Mouse (Mus musculus) olfactory bulb, adult 2 months (tissue): Measurements from ENCODE around the gene Tmem203. TPM values are rescaled to one million over a fixed set of nuclear protein-coding genes. Genes with fewer than 3 reads are reported as not detected.

Source experiments
- H3K27ac ChIP-seq: fragments of 200-500 bp; 2 replicates; pipeline ENCODE4 v1.5.1; 2012; ENCODE audit warnings: low read depth, low read length; ENCODE audit not compliant: insufficient read depth
- H3K4me1 ChIP-seq: fragments of 200-500 bp; 2 replicates; pipeline ENCODE4 v1.6.1; 2012; ENCODE audit warnings: low read length; ENCODE audit not compliant: control insufficient read depth, insufficient read depth
- H3K4me3 ChIP-seq: fragments of 200-500 bp; 2 replicates; pipeline ENCODE4 v1.5.1; 2012; ENCODE audit warnings: mild to moderate bottlenecking, low read depth, low read length, moderate library complexity; ENCODE audit not compliant: insufficient read depth
- CTCF ChIP-seq: fragments of 200-500 bp; IDR thresholded peaks from 2 replicates; pipeline ENCODE4 v1.5.1; 2012; ENCODE audit warnings: low read depth, mild to moderate bottlenecking, low read length, moderate library complexity; ENCODE audit not compliant: insufficient read depth
- POLR2A ChIP-seq: fragments of 200-500 bp; IDR thresholded peaks from 2 replicates; pipeline ENCODE4 v1.6.1; 2012; ENCODE audit warnings: mild to moderate bottlenecking, low read depth, low read length, moderate library complexity; ENCODE audit not compliant: insufficient read depth
- WGBS: fragments of 180-500 bp; shearing (Covaris S2); methylation state at CpG from one replicate; pipeline ENCODE4 v1.1.7; 2018; 5-methylcytosine and 5-hydroxymethylcytosine counted together
- polyA plus RNA-seq: library from polyadenylated mRNA; stranded (reverse); fragments of >200 nt; gene quantifications from 2 replicates; pipeline ENCODE4 v1.2.4, GENCODE M21; 2012; ENCODE audit warnings: low replicate concordance; ENCODE audit not compliant: missing spikeins, insufficient read depth, insufficient read length

The Tmem203 gene
- polyA plus RNA-seq, 1 experiment, result not detected

DNA sequence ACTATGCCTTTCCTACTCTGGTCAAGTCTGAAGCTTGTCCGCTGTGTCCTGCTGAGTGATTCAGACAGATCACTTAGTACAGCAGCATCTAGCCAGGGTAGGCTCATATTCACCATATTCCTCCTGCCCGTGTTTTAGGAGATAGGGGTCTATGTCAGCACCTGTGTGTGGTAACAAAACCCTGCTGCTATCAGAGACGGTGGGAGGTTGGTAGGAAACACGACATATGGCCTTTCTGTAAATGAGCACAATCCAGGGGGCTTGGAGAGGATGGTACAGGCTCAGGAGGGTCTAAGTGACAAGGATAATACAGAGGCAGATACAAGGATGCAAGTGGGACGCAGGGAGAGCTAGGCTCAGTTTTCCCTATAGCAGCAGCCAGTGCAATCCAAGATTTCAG is 25.7 kb upstream of the Tmem203 start:
- TF ChIP-seq CTCF, result no peak
- TF ChIP-seq POLR2A, result no peak
- 84% methylated on average over 5 of the region's 5 CpGs for WGBS
- Histone ChIP-seq H3K27ac (no peak overlapping the region), H3K4me3 (no peak overlapping the region), H3K4me1 (peaks cover 5% of the 10 kb centered on the region)

DNA sequence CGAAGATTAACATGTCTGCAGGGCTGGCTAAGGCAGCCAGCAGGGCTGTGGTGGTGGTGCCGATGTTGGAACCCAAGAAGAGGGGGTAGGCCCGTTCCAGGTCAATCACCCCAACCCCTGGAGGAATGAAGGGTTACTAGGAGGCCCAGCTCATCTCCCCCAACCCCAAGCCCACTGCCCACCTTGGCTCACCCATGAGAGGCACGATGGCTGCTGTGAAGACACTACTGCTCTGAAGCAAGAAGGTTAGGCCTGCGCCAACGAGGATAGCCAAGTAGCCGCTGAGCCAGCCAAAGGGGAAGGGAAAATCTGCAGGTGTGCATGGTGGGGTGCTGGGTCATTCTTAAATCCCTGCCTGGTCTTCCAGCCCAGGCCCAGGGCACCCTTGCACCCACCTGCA is 24.7 kb upstream of the Tmem203 start:
- Histone ChIP-seq H3K4me1 (peaks cover 5% of the 10 kb centered on the region), H3K4me3 (no peak overlapping the region), H3K27ac (no peak overlapping the region)
- TF ChIP-seq POLR2A (no peak), CTCF (no peak)
- 85% methylated on average over 7 of the region's 7 CpGs for WGBS

DNA sequence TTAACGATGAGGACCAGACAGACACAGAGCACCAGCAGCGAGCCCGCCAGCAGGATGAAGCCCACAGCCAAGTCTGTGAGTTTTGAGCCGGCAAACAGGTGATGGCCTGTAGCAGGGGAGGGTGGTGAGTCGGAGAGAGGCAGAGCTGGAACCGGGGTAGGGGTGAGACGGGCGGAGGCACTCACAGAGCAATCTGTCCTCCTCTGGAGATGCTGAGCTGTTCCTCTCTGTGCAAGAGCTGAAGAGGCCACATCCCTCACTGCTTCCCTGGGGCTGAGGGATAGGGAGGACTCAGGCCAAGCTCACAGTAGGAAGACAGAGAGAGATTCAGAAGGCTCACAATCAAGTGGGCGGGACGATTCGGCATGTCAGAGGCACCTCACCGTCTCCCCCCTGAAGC is 24.2 kb upstream of the Tmem203 start:
- no peak for TF ChIP-seq POLR2A
- no peak for TF ChIP-seq CTCF
- peaks cover 5% of the 10 kb centered on the region for H3K4me1 ChIP-seq
- 56% methylated on average over 12 of the region's 12 CpGs for WGBS
- H3K27ac ChIP-seq, result no peak overlapping the region
- no peak overlapping the region for H3K4me3 ChIP-seq

GRCm38 (mm10) chr2:25233421-25233820 is 21.8 kb upstream of the Tmem203 start:
- H3K4me1 ChIP-seq, result peaks cover 5% of the 10 kb centered on the region
- 80% methylated on average over 4 of the region's 4 CpGs for WGBS
- TF ChIP-seq POLR2A, result no peak
- TF ChIP-seq CTCF, result no peak
- H3K27ac ChIP-seq, result no peak overlapping the region
- H3K4me3 ChIP-seq, result no peak overlapping the region

DNA sequence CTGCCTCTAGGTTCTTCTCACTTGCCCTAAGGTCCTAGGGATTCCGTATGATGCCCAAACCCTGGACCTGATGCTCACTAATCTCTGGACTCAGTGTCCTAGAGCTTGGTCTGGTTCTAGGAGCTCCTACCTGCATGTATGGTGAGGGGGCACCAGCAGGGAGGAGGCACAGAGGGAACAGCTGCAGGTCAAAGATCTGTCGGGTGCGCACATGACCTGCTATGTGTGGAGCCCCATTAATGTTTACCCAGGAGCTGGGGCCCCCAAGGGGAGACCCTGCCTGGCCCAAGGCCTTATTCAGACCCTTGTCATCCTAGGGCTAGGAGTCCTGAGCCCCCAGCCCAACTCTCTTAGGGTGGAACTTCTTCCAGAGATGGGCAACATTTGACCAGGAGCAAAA is 21.2 kb upstream of the Tmem203 start, which contains the start of gene Slc34a3:
Gene Slc34a3 (minus strand): TSS at position 315 of the 400 bp plus-strand sequence.
- 94% methylated on average over 3 of the region's 3 CpGs for WGBS
- no peak for TF ChIP-seq POLR2A
- peaks cover 1% of the 10 kb centered on the region for H3K4me1 ChIP-seq

GRCm38 (mm10) chr2:25234551-25235220 is 20.6 kb upstream of the Tmem203 start:
- WGBS, result 76% methylated on average over 5 of the region's 5 CpGs
- no peak overlapping the region for H3K27ac ChIP-seq
- H3K4me3 ChIP-seq, result no peak overlapping the region
- TF ChIP-seq POLR2A (no peak), CTCF (no peak)
- no peaks in the 10 kb centered on the region for H3K4me1 ChIP-seq

More for the DNA sequence above, 21.2 kb upstream of the Tmem203 start, which contains the start of gene Slc34a3:
- Histone ChIP-seq H3K27ac (no peak within 1 kb of the TSS), H3K4me3 (no peak within 1 kb of the TSS)

DNA sequence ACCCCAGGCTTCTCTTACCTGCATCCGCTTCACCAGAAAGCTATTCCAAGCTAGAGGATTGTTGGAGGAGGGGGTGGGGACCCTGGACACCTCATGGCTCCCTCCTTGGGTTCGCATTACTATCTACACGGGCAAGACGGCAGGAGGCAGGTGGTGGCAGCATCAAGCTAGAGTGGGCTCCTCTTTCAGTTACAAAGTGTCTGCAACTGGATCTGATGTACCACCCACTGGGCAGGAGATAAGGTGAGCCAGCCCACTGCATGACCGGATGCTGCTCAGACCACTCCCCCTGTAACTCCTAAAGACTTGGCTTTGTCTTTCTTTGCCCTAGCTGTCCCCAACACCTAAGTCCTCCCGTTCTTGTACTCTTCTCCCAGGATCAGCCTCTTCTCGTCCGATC is 18.6 kb upstream of the Tmem203 start, which contains the start of gene Rnf224:
Gene Rnf224 (minus strand): TSS at position 174 of the 400 bp plus-strand sequence.
- 46% methylated on average over 8 of the region's 8 CpGs for WGBS
- TF ChIP-seq POLR2A (no peak), CTCF (no peak)
- peaks cover 12% of the 10 kb centered on the region for H3K4me1 ChIP-seq
- no peak within 1 kb of the TSS for H3K4me3 ChIP-seq
- no peak within 1 kb of the TSS for H3K27ac ChIP-seq

DNA sequence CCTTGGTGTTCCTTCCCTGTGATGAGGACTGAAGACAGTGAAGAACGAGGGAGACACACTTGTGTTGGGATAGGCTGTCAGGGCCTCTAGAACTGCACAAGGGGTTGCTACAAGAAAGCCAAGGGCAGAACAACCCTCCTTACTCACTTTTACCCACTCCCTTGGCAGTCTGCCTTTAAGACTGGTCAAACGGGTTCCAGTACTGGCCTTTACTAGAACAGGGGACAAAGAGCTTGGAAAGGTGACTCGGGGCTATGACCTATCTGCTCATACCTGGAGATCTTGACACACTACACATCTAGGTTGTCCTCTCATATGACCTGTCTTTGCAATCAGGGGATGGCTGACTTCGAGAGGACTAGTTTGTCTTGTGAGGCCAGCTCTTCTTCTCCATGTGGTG is 17.7 kb upstream of the Tmem203 start:
- no peak overlapping the region for H3K4me3 ChIP-seq
- H3K27ac ChIP-seq, result no peak overlapping the region
- WGBS, result 60% methylated on average over 4 of the region's 4 CpGs
- H3K4me1 ChIP-seq, result peaks cover 13% of the 10 kb centered on the region
- TF ChIP-seq CTCF (no peak), POLR2A (no peak)

DNA sequence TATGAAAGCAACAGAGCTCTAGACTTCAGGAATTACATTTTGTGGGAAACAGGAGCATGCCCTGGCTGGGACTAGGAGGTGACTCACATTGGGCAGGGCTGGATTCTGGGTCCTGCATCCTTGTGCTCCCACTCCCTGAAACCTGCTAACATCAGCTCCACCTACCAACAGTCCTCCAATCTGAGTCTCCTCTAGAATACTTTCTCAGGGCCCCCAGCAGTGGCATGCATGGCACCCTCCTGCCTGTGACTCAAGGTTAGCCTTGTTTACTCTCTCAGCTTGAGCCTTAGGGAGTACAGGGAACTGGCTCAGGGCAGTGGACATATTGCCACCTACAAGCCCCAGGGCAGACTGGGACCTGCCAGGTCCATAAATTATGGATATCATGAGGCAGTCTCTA is 17.1 kb upstream of the Tmem203 start:
- H3K4me1 ChIP-seq, result peaks cover 18% of the 10 kb centered on the region
- no peak overlapping the region for H3K4me3 ChIP-seq
- no peak overlapping the region for H3K27ac ChIP-seq
- no peak for TF ChIP-seq POLR2A
- TF ChIP-seq CTCF, result no peak

- no peak for TF ChIP-seq POLR2A
- no peak for TF ChIP-seq CTCF
- Histone ChIP-seq H3K27ac (no peak overlapping the region), H3K4me3 (no peak overlapping the region), H3K4me1 (peaks cover 26% of the 10 kb centered on the region)
- 95% methylated on average over 3 of the region's 3 CpGs for WGBS
These were observed 15.5 kb upstream of the Tmem203 start for GRCm38 (mm10) chr2:25239766-25240165.

GRCm38 (mm10) chr2:25240310-25240709 is 14.9 kb upstream of the Tmem203 start:
- Histone ChIP-seq H3K4me1 (peaks cover 26% of the 10 kb centered on the region), H3K4me3 (peak overlapping the region; percentile 89; the same call in 1 of the 2 replicates), H3K27ac (no peak overlapping the region)
- no peak for TF ChIP-seq POLR2A
- TF ChIP-seq CTCF, result no peak
- WGBS, result 52% methylated on average over 8 of the region's 8 CpGs
